Mouse (Mus musculus) ES-CJ7 (cell line): ENCODE measurements at regions not wholly inside any gene's neighbourhood (a gene's known extent, or its start where the extent isn't known, plus 50 kb on each side); places are given as distances from the start of the nearest gene placed in this dataset.

ENCODE experiments used
- DNase-seq: peaks from one replicate; pipeline ENCODE4 v3.0.0; 2011; ENCODE audit warnings: low read depth, low spot score

DNA sequence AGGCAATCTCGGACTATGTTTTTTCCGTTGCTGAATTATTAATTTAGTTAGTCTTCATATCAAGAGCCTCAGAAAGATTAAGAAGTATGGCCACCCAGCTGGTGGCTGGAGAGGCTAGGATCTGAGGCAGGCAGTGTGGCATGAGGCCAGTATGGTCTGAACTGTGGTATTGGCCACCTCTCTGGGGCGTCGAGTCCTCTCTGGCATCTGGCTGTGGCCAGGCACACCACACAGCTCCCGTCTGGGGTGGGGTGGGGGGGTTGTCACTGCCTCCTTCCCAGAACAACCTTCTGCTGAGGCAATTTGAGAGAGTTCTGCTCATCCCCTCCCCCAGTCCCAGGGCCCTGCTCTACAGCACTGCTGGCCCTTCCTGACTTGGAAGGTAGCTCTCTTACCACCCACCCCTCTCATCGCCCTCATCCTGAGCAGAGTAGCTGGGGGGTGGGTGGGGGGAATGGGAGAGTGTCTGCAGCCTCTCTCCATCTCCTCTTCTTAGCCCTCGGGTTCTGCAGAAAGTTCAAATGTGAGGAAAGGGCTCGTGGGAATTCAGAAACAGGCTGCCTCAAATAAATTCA lies 103.2 kb downstream of the Vegfa start:
- DNase-seq, result no peak

DNA sequence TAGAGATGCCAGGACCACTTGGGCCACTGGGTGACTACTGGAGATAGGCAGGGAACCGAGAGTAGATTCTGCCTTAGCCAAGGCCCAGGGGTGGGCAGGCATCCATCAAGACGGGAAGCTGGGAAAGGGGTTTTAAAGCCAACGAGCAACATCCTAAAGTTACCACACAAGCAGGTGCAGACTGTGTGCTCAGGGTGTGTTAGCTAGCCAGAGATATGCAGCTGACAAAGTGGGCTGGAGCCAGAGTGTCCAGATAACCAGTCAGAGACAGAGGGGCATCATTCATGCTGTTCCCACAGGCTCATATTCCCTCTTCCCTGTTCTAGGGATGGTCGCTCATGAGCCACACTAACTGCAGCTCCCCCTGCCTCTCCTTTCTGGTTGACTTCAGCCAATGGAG lies 104.2 kb downstream of the Vegfa start:
- DNase-seq, result no peak

DNA sequence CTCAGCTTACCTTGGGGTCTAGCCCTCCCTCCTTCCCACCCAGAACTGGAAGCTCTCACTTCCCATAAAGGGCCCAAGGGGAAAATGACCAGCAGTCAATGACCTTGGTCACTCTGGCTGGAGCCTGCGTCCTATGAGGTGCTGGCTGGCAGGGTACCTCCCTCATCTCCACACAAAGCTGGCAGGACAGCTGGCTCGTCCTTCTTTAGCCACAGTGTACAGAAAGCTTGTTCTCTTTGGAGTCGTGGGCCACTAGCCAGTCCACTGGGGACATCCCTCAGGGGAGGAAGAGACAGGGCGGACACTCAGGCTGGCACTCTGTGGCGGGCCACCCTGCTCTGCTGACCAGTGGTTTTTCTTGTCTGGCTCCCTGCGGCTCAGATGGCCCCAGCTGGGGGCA lies 106.3 kb downstream of the Vegfa start:
- DNase-seq, result no peak

DNA sequence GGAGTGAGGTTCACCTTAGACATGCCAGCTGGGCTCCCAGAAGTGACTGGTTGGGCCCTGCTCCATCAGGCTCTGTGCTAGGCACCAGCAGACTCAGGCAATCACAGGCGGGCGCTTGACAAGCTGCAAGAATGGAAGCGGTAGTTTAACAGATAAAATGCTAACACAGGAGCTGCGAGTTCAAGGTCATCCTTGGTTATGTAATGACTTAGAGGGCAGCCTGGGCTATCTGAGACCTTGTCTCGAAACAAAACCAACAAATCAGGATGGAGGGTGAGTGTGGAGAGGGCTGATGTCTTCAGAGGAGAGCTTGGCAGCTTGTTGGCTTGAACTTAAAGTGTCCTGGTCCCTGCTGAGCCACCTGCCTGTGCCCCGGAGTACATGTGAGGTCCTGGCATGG lies 107.6 kb downstream of the Vegfa start:
- DNase-seq, result peak; percentile 58

DNA sequence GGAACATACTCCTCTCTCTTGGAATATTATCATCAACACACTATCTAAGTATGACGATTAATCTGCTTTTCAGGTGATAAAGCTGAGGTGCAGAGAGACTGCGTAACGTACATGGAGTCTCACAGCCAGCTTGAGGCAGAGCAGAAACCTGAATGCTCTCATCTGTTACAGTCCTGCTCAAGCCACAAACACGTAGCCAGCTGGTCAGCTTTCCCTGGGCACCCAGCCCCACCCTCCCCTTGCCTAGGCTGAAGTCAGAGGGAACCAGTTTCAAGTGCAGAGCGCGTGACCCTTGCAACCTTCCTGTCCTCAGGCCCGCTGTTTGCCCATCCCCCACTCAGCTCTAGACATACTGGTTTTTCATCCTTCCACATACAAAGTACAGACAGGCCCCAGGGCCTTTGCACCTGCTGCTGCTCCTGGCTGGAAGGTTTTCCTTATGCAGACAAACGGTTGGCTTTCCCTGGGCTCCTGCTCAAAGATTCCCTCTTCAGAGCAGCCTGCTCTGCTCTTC lies 108.9 kb downstream of the Vegfa start:
- peak; percentile 42 for DNase-seq

DNA sequence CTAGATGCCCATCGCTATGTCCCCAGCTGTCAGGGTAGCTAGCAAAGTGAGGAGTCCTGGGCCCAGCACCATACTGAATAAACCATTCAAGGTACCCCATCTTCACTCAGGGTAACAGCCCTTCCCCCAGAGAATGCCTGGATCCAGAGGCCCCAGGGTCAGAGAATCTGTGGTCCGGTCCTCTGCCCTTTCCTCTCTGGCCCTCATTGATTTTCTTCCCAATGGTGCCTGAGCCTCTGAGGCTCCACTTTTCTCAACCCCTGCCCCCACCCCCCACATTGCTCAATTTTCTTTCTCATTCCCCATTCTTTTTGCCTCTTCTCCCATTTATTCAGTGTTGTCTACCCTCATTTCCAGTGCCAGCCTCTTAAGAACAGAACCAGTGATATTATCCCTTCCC lies 114.5 kb downstream of the Vegfa start:
- no peak for DNase-seq

DNA sequence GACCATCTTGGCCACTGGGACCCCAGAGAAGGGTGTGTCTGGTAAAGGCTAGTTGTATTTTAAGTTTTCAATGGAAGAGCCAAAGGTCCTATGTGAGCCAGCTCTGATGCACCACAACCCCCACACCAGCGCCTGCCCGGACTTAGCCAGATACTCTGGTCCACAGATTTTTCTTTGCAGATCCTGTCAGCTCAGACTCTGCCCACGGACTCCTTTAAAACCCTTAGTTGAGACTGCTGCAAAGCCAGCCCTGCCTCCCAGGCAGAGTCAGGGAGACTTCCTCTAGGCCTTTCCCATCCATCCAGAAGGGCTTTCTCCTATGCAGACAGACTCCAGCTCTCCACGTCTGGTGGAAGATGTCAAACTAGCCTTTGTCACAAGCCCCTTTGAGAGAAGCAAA lies 115.2 kb downstream of the Vegfa start:
- no peak for DNase-seq

DNA sequence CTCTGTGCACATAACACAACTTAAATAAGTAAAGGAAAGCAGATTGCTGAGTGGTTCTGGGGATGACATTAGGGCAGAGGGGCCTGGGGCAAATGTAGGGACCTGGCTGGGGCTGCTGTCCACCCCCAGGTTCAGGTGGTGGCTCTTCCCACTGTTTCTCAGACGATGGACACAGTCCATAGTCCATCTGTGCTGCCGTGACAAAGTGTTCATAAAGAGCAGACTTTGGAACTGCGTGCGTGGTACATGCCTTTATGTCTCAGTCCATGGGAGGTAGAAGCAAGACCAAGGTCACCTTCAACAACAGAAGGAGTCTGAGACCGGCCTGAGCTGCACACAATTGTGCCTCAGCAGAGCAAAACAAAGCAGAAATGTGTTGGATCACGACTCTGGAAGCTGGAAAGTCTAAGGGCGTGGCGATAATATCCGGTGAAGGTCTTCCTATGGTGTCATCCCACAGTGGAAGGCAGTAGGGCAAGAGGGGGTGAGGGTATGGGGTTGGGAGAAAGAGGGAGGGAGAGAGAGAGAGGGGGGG lies 117.4 kb downstream of the Vegfa start:
- peak; percentile 51 for DNase-seq

DNA sequence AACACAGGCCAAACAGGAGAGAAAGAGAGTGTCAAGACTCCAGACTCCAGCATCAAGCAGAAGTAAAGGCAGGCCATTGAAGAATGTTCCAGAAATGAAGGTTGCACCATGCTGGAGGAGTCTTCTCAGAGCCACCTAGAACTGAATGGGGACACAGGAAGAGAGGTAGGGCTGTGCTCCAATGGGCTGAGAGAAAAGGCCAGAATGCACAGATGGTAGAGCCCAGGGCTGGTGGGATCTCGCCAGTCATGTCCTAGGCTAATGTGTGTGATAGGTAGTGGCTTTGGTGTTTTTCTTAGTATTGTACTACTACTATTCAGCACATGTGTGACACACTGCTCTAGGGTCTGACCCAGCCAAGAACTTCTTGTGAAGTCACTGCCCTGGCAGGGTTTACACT lies 117.9 kb downstream of the Vegfa start:
- DNase-seq, result no peak

DNA sequence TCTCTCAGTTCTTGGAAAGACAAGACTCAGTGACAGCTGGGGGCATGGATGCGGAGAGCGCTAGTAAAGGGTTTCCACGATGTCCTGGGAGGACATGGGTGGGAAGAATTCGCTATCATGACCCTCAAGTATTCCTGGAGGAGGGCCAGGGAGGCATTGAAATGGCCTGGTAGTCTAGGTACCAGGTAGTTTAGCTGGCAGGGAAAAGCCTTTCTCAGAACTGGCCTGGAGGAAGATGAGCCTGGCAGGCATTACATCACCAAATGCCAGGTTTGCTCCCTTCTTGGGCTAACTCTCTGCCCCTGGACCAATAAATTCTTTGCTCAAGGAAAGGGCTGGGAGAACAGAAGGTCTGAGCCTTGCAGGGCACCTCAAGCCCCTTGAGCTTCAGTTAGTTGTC lies 118.5 kb downstream of the Vegfa start:
- DNase-seq, result no peak

DNA sequence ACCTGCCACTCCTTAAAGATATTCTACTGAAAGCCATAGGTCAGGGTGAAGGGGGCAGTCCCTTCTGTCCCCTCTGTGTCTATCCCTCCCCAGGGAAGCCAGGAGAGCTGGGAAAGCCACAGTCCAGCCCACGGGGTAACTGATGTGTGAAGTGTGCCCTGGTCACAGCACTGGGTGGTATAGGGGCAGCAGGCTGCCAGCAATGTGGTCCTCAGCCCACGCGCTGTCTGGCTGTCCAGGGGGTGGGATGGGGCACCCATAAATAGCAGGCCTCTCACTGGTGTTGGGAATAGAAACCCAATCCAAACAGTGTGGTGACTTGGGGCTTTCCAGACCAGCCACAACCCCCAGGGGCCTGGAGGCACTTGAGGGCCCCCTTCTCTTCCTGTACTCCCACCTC lies 120.0 kb downstream of the Vegfa start:
- no peak for DNase-seq

DNA sequence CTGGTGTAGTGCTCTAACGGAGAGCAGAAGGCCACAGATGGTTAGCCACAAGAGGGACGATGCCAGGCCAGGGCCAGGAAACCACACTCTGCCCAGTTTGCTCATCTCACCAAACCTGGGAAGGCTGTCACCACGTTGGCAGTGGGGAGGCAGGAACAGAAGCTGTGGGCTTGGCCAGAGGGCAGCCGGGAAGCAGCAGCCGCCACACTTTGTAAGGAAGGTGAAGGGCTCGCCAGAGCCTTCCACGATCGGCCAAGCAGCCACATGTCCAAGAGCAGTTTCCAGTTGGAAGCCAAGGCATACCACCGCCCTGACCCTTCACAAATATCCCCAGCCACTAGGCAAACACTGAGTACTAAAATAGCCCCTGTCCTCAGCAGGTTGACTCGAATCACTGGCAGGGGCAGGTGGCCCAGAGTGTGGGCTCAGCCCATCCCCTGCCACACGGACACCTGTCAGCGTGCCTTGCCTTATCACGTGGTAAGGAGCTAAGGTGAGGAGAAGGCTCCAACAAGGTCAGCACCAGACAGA lies 120.9 kb downstream of the Vegfa start:
- DNase-seq, result no peak

DNA sequence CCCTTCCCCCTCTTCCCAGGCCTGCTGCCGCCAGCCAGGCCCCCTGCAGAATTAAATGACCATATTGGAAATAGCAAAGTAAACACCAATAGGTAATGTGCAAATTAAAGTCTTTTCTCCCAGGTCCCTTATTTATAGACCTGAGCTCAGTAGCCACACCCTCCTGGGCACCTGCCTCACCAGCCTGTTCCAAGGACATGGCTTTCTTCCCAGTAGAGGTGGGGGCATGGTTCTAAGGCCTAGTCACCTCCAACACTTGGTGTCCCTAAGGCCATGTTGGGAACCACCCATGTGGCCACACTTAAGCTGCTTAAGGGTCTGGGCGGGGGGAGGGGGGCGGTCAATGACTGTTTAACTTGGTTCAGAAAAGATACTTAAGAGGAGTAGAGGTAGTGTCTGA lies 121.9 kb downstream of the Vegfa start:
- no peak for DNase-seq

DNA sequence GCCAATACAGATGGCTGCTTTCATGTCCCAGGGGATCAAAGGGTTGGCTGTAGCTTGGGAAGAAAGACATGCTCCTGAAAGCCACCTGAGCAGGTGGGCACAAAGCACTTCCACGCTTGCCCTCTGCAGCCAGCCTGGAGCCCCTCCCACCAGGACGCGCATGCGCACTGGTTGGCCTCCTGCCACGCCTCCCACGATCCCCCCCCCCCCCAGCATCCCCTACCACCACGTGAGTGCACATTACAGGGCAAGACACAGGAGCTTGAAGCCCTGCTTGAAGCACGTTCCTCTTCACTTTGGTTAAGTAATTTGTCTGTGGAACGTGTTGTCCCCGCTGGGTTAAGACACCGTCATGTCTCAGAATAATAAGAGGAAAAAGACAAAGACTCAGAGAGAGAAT lies 124.6 kb downstream of the Vegfa start:
- DNase-seq, result no peak

DNA sequence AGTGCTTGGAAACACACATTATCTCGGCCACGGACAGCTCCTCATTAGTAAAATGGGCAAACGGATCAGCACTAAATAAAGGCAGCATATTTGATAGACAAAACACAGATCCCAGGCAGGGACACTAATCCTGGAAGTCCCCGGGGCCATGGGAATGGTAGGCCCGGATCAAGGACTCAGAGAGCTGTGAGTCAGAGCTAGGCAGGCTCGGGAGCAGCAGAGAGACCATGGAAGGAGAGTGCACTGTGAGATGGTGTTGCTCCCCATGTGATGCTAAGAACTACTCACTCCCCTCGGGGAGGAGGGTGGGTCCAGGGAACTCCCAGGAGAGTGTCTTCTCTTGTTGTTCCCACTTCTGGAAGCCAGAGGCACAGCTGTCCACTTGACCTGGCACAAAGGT lies 126.6 kb downstream of the Vegfa start:
- DNase-seq, result no peak

DNA sequence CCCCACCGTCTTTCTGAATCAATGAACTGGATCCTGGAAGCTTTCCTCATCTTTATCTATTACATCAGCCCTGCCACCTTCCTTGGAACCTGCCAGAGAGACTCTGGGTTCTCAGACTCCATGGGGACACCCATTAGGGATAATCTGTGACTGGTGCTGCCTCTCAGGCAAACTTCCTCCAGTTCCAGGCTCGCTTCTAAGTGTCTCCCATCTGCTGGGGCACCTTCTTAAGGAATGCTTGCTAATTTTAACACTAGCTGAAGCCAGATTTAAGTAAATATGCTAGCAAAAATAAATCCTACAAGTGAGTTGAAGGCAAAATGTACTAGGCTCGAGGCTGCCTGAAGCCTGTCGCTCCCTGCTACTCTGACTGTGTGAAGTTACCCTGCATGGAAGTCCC lies 127.9 kb downstream of the Vegfa start:
- DNase-seq, result no peak

DNA sequence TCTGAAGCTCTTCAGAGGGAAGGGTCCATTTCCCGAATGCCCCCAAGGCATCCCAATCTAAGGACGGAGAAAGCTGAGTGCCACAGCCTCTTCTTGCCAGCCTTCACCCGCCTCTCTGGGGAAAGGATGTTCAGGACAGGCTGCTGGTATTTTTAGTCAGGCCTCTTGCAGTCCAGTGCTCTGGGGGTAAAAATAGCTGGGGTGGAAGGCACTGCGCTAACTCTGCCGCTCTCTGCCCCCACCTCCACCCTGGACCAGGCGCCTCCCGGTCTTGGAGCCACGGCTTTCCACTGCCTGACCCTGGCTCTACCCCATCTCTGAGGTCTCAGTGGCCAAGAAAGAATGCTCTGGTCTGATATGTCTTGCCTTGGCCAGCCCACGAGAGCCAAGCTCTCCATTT lies 128.9 kb downstream of the Vegfa start:
- no peak for DNase-seq

DNA sequence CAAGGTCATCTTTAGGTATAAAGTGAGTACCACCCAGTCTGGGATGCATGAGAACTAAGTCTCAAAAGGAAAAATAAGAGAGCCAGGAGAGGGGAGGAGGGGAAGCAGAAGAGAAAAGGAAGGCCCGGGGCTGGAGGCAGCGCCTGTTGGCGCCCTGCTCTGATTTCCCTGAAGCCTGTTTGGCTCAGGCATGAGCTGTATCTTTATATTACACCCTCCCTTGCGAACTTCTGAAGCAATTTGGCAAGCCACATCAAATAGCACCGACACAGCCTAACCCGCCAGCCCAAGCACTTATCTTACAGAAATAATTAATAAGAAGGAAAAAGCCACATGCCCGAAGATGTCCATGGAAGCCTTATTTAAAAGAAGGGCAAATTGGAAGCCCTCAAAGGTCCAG lies 129.5 kb downstream of the Vegfa start:
- no peak for DNase-seq

DNA sequence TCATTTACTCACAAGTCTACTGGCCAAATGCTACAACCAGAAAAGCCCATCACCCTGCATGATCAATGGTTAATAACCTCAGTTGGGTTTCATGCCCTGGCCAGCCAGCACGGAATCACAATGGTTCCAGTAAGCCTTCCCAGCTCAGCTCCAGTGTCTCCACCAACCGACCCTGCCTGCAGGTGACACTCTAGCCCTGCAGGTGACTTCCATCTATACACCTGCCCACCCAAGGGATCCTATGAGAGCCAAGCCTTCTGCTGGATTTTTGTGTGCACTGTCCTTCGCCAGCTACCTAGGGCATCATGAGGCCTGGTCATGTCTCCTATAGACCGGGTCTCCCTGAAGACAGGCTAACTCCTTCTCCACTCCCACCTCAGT lies 135.3 kb downstream of the Vegfa start:
- no peak for DNase-seq

DNA sequence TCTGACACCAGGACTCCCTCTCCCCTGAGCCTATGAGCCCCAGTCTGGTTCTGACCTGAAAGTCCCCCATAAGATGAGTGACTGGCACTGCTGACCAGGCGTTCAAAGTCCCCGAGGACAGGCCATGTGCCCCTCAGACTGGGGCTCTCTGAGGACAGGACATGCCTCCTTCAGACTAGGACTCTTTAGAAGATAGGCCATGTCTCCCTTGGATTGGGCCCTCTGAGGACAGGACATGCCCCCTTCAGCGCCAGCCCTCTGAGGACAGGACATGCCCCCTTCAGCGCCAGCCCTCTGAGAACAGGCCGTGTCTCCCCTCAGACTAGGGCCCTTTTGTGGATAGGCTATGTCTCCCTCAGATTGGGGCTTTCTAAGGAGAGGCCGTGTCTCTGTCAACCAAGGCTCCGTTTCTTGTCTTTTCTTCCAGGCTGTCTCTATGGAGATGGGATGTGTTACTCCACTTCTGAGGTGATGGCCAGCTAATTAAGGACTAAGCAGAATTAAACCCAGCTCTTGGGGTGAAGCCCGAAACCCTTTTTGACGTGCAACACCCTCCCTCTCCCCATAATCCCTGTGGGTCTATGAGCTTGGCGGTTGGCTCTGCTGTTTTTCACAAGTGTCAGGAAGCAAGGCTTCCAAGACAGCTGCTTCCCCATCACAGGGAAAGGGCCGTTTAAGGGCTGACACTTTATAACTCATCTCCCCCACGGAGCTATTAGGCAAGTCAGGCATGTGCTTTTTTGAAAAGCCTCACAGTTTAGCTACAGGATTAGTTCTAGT lies 135.8 kb downstream of the Vegfa start:
- DNase-seq, result no peak

DNA sequence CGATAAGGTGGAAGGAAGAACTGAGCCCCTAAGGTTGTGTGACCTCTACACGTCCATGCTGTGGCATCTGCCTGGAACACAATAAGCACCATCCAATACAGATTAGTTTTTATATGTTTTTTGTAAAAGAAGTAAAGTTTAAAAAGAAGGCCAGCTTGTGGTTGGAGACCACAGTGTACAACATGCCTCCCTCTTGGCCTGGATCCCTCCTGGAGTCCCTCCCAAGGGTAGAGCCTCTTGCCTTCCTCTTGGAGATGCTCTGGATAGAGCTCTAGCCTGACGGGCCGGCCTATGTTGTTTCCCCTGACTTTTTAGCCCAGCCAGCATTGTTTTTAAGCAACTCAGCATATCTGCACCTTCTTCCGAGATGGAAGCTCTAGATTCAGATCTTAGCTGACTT lies 138.0 kb downstream of the Vegfa start:
- DNase-seq, result no peak

DNA sequence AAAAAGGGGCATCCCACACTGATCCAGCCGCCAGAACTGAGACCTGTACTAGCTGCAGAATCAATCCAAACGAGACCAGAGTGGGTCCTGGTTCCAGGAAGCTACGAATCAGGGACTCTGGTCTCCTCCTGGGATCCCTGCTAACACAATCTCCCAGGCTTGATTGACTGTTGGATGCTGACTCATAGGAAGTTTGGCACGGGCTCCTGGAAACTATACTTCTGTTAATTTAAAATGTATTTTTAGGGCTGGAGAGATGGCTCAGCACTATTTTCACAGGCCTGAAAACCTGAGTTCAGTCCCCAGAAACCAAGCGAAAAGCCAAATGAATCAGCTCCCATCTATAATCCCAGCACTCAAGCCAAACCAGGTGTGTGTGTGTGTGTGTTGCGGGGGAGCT lies 138.5 kb downstream of the Vegfa start:
- no peak for DNase-seq

DNA sequence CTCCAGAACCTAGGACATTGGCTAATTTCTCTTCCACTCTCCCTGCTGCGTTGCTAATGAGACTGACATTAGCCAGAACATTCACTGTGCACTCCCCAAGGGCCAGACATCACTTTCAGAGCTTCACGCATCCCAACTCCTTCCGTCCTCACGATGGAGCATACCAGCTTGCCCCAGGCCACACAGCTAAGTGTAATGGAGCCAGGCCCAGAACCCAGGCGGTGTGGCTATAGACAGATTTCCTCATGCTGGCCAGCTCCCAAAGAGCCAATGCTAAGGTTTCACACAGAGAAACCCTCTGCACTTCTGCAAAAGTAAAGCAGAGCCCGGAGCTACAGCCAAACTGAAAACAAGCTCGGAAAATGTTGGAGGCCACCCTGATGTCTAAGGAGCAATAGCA lies 139.1 kb downstream of the Vegfa start:
- no peak for DNase-seq
